Mouse (Mus musculus) embryonic fibroblast, embryonic 13.5 days (primary cell): ENCODE results near the gene Gpa33. TPM values are rescaled to one million over a fixed set of nuclear protein-coding genes. Genes with fewer than 3 reads are reported as not detected.

Experiments
- H3K27ac ChIP-seq: 2 replicates; pipeline ENCODE4 v1.5.1; 2012; ENCODE audit warnings: low read length, control low read depth, inconsistent platforms; ENCODE audit not compliant: insufficient read depth
- H3K4me1 ChIP-seq: 2 replicates; pipeline ENCODE4 v1.6.1; 2011; ENCODE audit warnings: low read length; ENCODE audit not compliant: control insufficient read depth, insufficient read depth
- H3K4me3 ChIP-seq: 2 replicates; pipeline ENCODE4 v1.5.1; 2011; ENCODE audit warnings: mild to moderate bottlenecking, control low read depth, low read length; ENCODE audit not compliant: insufficient read depth
- CTCF ChIP-seq: IDR thresholded peaks from 2 replicates; pipeline ENCODE4 v1.5.1; 2011; ENCODE audit warnings: mild to moderate bottlenecking, control low read depth, low read length, moderate library complexity, borderline replicate concordance; ENCODE audit not compliant: insufficient read depth
- POLR2A ChIP-seq: IDR thresholded peaks from 2 replicates; pipeline ENCODE4 v1.6.1; 2011; ENCODE audit warnings: low read depth, mild to moderate bottlenecking, control low read depth, low read length, moderate library complexity
- polyA plus RNA-seq: library from polyadenylated mRNA; stranded (reverse); fragments of >200 nt; gene quantifications from 2 replicates; pipeline ENCODE4 v1.2.4, GENCODE M21; 2011; ENCODE audit warnings: low read depth; ENCODE audit not compliant: missing spikeins, insufficient read length

Gpa33 gene
- polyA plus RNA-seq, 1 experiment: not detected

- Histone ChIP-seq H3K4me1 (no peaks in the 10 kb centered on the region), H3K4me3 (no peak overlapping the region), H3K27ac (no peak overlapping the region)
- no peak for TF ChIP-seq POLR2A
- TF ChIP-seq CTCF: no peak
Observed at GRCm38 (mm10) chr1:166147657-166148056, 17.6 kb downstream of the Gpa33 start.

GRCm38 (mm10) chr1:166149441-166149840 is 19.4 kb downstream of the Gpa33 start:
- H3K27ac ChIP-seq: no peak overlapping the region
- H3K4me1 ChIP-seq: no peaks in the 10 kb centered on the region
- no peak for TF ChIP-seq CTCF
- TF ChIP-seq POLR2A: no peak
- no peak overlapping the region for H3K4me3 ChIP-seq

- no peak for TF ChIP-seq POLR2A
- no peak for TF ChIP-seq CTCF
- Histone ChIP-seq H3K4me3 (no peak overlapping the region), H3K4me1 (no peaks in the 10 kb centered on the region), H3K27ac (no peak overlapping the region)
Observed at GRCm38 (mm10) chr1:166150035-166150434, 20.0 kb downstream of the Gpa33 start.

GRCm38 (mm10) chr1:166151341-166151740 is 21.3 kb downstream of the Gpa33 start:
- no peak overlapping the region for H3K27ac ChIP-seq
- no peaks in the 10 kb centered on the region for H3K4me1 ChIP-seq
- no peak for TF ChIP-seq POLR2A
- TF ChIP-seq CTCF: no peak
- no peak overlapping the region for H3K4me3 ChIP-seq

GRCm38 (mm10) chr1:166152034-166152433 is 22.0 kb downstream of the Gpa33 start:
- TF ChIP-seq POLR2A: no peak
- TF ChIP-seq CTCF: no peak
- Histone ChIP-seq H3K4me3 (no peak overlapping the region), H3K27ac (no peak overlapping the region), H3K4me1 (no peaks in the 10 kb centered on the region)

GRCm38 (mm10) chr1:166153351-166154120 is 23.5 kb downstream of the Gpa33 start:
- Histone ChIP-seq H3K4me3 (no peak overlapping the region), H3K4me1 (no peaks in the 10 kb centered on the region), H3K27ac (no peak overlapping the region)
- no peak for TF ChIP-seq POLR2A
- peak; percentile 78 for TF ChIP-seq CTCF

GRCm38 (mm10) chr1:166154162-166155112 is 24.4 kb downstream of the Gpa33 start:
- no peak for TF ChIP-seq POLR2A
- peak; percentile 87 for TF ChIP-seq CTCF
- Histone ChIP-seq H3K27ac (no peak overlapping the region), H3K4me1 (no peaks in the 10 kb centered on the region), H3K4me3 (0 out of 2 replicates have a peak overlapping the region, but pooled peaks have one; percentile 1)

GRCm38 (mm10) chr1:166155113-166155494 is 25.1 kb downstream of the Gpa33 start:
- Histone ChIP-seq H3K4me1 (no peaks in the 10 kb centered on the region), H3K27ac (no peak overlapping the region), H3K4me3 (no peak overlapping the region)
- TF ChIP-seq CTCF: no peak
- no peak for TF ChIP-seq POLR2A

GRCm38 (mm10) chr1:166157712-166158111 is 27.7 kb downstream of the Gpa33 start:
- Histone ChIP-seq H3K27ac (no peak overlapping the region), H3K4me1 (no peaks in the 10 kb centered on the region), H3K4me3 (no peak overlapping the region)
- TF ChIP-seq POLR2A (no peak), CTCF (no peak)
